Mouse (Mus musculus): ENCODE results near the gene Arhgef1.

The Arhgef1 gene

DNA sequence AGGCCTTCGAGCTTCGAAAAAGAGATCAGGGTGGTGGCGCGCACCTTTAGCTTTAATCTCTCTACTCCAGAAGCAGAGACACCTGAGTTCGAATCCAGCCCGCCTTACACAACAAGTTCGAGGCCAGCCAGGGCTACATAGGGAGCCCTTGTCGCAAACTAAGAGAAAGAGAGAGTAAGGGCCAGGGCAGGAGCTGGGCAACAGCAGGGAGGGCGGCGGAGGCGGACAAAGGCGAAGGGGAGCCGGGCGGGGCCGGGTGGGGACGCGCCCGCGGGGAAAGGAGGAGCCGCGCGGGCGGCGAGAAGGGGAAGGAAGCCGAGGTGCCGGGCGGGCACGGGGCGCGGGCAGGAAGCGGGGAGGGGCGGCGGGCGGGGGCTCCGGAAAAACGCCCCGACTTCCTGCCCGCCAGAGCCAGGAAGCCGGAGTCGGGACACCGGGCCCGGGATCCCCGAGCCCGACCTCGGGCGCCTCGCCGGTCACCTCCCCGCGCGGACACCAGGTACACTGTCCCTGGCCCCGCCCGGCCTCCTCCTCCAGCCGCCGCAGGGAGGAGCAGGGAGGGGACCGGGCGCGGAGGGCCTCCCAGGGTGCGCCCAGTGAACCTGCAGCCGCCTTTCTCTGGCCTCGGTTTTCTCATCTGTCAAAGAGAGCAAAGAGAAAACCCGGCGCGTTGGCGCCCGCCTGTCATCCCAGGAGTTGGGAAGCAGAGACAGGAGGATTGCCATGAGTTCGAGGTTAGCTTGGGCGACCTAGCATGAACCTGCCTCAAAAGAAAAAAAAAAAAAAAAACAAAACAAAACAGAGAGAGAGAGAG is at the start of gene Arhgef1:
Gene Arhgef1 (plus strand): TSS at position 283 of the 814 bp plus-strand sequence.
- in situ Hi-C loops (cut with MboI; ENCODE audit: unreplicated experiment in 2 of 2), result loop anchor here in 1 of 2 experiments (10.0 kb wide), 2 partner anchors 348 to 852 kb away; partner anchors contain the start of gene Hnrnpul1

DNA sequence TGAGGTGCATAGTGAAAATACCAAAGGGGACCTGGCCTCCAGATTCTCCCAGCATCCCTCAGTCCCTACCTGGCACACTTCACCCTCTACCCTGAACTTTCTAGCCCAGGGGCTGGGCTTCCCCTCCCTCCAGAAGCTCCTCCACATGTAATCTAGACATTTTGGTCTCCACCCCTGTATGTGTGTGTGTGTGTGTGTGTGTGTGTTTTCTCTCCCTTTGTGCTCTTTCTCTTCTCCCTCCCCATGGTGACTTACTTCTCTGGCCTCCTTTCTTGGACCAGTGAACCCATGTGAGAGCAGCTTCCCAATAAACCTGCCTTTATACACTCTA is 49.5 kb upstream of the Arhgef1 start:
- in situ Hi-C loops (cut with MboI; ENCODE audit: unreplicated experiment in 2 of 2), result no loop called here

DNA sequence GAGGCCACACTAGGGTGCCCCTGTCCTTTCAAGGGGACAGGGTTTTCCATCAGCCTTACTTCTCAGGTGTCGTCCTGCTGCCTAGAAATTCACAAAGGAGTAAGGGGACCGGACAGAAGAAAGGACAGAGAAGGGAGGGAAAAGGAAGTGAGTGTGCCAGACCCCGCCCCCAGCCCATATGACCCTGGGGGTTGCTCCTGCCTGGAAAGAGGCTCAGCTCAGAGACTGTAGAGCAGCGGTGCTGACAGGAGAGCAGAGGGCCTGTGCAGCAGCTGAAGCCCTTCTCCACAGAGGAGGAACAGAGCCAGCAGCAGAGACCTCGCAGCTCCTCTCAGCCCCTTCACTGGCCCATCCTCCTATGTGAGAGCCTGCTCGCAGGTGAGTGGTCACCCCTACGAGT is 49.0 kb upstream of the Arhgef1 start:
- in situ Hi-C loops (cut with MboI; ENCODE audit: unreplicated experiment in 2 of 2), result no loop called here

DNA sequence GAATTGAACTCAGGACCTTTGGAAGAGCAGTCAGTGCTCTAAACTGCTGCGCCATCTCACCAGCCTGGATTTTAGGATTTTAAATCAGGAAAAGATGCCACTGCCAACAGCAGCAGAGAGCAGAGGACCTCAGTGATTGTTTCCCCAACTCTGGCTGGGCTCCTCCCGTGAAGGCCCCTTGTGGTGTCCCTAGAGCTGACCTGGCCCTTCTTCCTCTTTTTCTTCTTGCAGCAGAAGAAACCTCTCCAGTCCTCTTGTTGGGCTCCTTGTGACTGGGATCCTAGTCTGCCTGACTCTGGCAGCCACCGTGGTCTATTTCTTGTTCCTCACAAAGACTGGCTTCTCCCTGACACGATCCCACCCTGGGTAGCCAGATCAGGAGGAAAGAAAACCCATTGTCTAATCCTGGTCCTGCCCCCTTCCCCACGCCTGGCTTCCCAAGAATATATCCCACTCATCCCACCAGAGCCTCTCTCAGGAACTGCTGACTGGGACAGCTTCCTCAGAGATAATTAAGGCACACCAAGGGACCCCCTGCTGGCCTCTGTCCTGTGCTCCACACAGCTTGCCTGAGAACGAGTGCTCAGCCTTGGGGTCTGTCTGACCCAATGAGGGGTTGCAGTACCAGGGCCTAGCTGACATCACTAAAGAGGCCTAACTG is 46.1 kb upstream of the Arhgef1 start:
- in situ Hi-C loops (cut with MboI; ENCODE audit: unreplicated experiment in 2 of 2), result no loop called here

DNA sequence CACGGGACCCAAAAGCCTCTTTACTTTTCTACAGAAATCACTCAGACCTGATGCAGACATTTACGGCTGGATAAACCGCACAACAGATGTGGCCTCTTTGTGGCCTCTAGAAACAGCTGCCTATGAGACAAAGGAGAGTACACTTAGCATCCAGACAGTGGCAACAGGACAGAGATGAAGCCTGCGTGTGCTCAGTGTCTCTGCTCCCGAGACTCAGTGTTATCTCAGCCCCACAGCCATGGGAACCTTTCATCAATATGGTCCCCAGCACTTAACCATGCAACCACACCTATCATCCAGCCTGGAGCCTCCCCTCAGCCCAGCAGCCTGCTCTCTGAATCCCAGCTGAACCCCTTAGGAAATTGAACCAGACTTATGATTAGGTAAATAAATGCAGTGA is 43.5 kb upstream of the Arhgef1 start:
- in situ Hi-C loops (cut with MboI; ENCODE audit: unreplicated experiment in 2 of 2), result no loop called here

DNA sequence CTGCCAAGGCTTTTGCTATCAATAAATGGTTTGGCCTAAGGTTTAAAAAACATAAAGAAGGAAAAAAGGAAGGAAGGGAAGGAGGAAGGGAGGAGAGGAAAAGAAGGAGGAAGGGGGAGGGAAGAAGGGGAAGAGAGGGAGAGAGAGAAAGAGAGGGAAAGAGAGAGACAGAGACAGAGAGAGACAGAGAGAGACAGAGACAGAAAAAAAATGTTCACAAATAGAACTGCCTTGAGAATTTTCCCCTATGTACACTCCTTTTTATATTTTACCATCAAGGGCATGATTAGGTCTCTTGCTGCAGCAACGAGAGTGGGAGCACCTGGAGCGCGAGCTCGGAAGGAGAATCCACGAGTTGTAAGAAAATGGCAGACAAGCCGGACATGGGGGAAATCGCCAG is 40.8 kb upstream of the Arhgef1 start, which contains the start of gene Gm9844:
Gene Gm9844 (plus strand): TSS at position 301 of the 400 bp plus-strand sequence.
- in situ Hi-C loops (cut with MboI; ENCODE audit: unreplicated experiment in 2 of 2), result no loop called here

DNA sequence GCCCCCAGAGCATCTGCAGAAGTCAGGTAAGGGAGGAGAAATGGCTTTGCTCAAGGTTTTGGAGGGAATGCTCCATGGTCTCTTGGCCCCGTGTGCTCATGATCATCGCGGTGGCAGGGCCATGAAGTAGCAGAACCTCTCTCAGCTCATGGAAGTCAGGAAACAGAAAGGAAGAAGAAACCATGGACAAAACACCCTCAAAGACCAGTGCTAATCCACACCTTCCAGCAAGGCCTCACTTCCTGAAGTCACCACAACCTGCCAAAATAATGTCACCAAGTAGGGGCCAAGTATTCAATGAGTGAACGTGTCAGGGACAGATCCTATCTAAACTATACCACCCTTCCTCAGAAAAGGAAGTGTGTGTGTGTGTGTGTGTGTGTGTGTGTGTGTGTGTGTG is 39.9 kb upstream of the Arhgef1 start:
- in situ Hi-C loops (cut with MboI; ENCODE audit: unreplicated experiment in 2 of 2), result no loop called here

DNA sequence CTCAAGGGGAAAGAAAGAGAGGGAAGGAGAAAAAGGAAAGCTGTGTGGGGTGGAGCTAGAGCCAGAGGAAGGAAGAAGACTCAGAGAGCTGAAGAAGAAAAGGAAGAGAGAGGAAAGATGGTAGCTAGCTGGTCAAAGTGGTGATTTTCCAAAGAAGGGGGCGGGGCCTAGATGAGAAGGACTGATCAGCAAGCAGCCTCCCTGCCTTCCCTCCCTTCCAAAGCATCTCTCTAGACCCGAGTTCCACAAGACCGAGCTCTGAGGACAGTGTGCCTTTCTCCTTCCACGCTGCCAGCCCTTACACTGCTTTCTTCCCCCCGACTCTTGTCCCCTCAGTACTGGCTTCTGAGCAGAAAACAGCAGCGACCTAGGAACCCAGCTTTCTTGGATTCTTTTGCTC is 38.6 kb upstream of the Arhgef1 start:
- in situ Hi-C loops (cut with MboI; ENCODE audit: unreplicated experiment in 2 of 2), result no loop called here

DNA sequence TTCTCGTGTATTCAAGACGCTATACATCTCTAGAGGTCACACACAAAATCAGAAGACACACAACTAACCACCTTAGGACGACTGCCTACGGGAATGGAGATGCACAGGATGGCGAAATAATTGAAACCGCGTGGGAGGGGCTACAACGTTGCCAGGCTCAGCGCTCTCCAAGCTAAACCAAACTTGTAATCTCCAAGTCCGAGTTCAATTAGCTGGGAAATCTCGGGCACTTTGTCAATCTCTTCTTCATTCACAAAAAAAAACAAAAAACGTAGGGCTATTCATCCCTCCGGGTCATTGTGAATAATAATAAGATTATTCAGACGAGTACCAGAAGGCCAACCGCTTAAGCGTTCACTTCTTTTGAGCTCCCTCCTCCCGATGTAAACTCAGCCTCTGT is 33.6 kb upstream of the Arhgef1 start:
- in situ Hi-C loops (cut with MboI; ENCODE audit: unreplicated experiment in 2 of 2), result no loop called here

DNA sequence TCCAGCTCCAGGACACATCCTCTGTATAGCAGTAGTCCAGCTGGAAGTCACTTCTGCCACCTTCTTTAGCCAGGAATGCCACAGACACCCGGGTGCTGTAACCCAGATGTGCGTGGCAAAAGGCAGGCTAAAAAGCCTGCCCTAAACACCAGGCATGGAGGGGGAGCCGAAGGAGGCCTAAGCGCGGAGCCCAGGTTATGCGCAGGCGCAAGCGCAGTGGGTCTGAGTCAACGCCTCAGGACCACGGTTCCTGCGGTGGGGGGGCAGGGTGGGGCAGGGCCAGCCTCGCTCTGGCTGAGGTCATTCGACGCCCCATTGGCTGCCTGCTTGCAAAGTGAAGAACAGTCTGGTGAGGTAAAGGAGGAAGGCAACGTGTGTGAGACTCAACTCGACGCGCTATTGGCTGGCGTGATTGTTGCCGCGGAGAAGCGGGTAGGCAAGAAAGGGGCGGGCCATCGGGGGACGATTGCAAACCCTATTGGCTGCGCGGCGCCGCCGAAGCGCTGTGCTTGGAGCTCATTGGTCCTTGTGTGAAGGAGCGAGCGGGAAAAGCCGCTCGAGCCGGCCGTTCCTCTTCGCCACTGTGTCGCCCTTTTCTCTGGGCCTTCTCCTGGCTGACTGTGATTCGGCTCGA is 33.1 kb upstream of the Arhgef1 start, which contains the start of the genes Lypd4 and Dmrtc2:
Gene Lypd4 (minus strand): TSS at position 410 of the 634 bp plus-strand sequence.
Gene Dmrtc2 (plus strand): TSS at position 526 of the 634 bp plus-strand sequence.
- in situ Hi-C loops (cut with MboI; ENCODE audit: unreplicated experiment in 2 of 2), result loop anchor here in 1 of 2 experiments (5.0 kb wide), 1 partner anchor 47 kb away; no protein-coding TSS in a partner anchor

DNA sequence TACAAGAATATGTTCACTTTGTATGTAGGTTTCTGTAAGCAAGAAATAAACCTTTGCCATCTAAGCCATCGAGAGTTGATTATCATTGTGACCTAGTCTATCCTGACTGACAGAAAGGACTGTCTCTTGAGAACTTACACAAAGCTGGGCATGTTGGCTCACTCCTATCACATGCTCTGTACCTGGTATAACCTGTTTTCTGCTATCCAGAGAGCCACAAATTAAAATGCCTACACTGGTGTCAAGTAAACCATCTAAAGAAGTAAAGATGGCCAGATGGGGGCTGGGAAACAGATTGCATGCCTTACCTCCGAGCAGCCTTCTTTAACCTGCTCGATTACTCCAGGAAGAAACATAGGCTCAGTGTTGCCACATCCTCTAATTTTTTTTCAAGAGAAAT is 25.1 kb upstream of the Arhgef1 start:
- in situ Hi-C loops (cut with MboI; ENCODE audit: unreplicated experiment in 2 of 2), result loop anchor here in 1 of 2 experiments (25.0 kb wide), 1 partner anchor 835 kb away; the partner anchor contains the start of gene Ccdc97

DNA sequence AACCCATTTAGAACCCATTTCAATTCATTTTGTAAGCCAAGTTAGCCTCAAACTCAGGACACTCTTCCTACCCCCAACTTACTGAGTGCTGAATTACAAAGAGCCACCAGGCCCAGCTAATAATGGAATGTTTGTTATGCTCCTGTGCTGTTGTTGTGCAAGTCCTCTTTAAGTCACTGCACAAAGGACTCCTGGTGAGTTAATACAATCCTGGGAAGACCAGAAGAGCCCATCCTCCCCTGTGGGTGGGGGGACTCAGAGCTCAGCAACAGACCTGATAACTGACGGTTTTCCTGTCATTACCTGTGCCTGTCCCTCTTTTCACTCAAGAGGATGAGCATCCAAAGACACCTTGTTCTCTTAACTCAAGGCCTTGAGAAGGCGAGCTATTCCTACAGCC is 23.1 kb upstream of the Arhgef1 start:
- in situ Hi-C loops (cut with MboI; ENCODE audit: unreplicated experiment in 2 of 2), result loop anchor here in 1 of 2 experiments (5.0 to 25.0 kb wide), 2 partner anchors 62 to 833 kb away; partner anchors contain the start of gene Ccdc97

DNA sequence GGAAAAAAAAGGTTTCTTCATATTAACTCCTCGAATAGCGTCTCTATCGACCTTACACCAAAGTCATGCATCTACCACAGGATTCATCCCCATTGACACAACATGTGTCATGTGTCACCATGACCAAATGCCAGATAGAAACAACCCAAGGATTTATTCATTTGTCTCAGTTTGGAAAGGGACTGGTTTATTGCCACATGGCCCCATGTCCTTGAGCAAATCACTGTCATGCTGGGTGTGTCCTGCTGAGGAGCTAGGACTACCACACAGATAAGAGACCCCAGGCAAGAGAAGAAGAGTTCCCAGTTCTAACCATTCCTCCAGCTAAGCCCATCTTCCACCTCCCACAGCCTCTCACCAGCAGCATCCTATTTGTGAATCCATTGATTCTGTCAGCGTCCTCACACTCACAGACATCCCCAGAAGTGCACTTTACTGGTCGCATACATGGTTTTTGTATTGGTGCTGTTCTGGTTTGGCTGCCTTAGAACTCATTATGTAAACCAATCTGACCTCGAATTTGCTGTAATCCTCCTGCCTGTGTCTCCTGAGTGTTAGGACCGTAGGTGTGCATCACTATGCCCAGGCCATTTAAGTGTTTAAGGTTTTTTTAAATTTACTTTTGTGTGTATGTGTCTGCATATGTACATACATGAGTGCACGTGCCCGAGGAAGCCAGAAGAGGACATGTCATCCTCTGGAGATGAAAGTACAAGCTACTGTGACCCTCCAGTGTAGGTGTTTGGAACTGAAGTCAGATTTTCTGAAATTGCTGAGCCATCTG is 20.1 kb upstream of the Arhgef1 start:
- in situ Hi-C loops (cut with MboI; ENCODE audit: unreplicated experiment in 2 of 2), result loop anchor here in 1 of 2 experiments (5.0 to 25.0 kb wide), 2 partner anchors 65 to 830 kb away; partner anchors contain the start of gene Ccdc97

DNA sequence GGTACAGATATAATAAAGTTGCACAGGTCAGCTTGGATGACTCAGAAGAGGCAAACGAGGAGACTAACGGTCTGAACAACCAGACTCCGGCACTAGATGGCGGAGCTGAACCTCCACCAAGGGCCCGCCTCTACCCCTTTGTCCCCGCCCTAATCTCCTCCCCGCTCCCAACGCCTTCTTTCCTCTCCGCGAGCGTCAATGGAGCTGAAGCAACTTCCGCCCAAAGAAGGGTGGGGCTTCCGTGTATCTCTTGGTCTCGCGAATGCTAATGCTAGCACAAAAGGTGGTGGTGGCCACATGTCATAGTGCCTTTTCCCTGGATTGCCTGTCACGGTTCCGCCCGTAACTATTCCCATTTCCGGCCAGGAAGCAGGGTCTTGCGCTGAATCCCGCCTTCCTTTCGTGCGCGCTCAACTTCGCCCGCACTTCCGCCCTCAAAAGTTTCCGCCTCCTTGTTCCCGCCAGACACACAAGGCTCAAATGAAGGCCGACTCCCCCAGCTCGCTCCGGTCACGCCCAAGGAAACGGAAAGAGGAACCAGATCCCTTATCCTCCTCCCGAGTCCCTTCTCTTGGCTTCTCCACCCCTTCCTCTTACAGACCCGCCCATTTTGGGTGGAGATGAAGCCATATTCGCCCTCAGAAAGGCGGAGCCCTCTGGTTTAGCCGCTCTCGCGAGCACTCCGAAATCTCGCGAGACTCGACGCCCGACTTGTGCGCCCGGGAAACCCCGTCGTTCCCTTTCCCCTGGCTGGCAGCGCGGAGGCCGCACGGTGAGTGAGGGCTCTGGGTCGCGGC is 18.6 kb upstream of the Arhgef1 start, which contains the start of gene Rps19:
Gene Rps19 (plus strand): TSS at position 476 of the 797 bp plus-strand sequence.
- in situ Hi-C loops (cut with MboI; ENCODE audit: unreplicated experiment in 2 of 2), result loop anchor here in 1 of 2 experiments (5.0 to 25.0 kb wide), 2 partner anchors 67 to 828 kb away; partner anchors contain the start of gene Ccdc97

DNA sequence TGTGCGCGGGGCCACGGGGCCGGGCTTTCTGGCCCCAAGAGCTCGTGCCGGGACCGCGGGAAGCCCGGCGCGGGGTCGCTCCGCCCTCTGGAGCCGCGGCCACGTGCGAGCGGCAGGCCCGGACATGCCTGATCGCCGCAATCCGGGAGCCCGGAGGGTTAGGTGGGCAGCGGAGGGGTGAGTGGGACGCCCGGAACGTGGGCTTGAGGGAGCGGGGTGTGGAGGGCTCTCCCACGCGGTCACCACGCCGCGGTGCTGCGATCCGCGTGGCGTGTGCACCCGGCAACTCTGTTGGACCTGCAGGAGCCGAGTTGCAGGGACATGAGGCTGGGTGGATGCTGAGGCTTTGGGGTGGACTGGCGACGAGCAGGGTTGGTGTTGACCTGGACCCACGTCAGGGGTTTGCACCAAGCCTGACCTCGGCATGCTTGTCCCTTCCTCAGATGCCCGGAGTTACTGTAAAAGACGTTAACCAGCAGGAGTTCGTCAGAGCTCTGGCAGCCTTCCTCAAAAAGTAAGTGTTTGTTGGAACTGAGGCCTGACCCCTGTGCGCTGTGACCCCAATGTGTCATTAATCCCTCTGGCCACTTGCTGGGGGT is 17.9 kb upstream of the Arhgef1 start:
- in situ Hi-C loops (cut with MboI; ENCODE audit: unreplicated experiment in 2 of 2), result loop anchor here (5.0 to 25.0 kb wide), 4 partner anchors 38 to 828 kb away; partner anchors contain the start of gene Ccdc97 (in 1 of the 2)

DNA sequence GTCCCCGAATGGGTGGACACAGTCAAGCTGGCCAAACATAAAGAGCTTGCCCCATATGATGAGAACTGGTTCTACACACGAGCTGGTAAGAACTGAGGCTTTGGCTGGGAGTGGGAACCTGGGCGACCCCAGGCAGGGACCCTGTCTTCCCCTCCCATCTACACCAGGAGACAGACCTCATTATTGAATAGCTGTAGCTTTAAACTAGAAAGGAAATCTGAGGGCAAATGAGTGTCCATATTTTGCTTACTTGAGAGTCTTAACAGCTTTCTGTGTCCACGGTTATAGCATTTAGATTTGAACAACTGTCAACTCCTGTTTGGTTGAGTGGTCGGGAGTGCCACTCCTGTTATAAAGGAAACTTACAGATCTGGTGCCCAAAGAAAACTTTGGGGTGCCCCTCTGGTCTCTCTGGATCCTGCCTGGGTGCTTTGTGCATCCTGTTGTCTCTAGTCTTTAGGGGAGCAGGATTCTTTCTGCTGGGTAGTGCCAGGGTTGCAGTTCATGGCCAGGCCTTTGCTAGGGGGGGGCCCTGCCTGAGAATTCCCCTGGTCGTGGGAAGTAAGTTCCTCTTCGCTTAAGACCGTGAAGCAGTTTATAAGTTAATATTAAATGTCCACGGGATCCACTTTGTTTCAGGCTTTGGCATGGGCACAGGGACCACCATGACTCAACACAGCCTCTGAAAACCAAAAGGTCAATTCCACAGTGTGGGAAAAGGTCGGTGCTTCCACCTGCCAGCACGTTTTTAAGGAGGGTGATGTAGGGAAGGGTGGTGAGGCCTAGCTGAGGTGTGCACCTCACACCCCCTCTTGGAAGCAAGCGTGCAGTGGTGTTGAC is 17.0 kb upstream of the Arhgef1 start:
- in situ Hi-C loops (cut with MboI; ENCODE audit: unreplicated experiment in 2 of 2), result loop anchor here (5.0 to 25.0 kb wide), 3 partner anchors 37 to 827 kb away; partner anchors contain the start of gene Ccdc97 (in 1 of the 2)

DNA sequence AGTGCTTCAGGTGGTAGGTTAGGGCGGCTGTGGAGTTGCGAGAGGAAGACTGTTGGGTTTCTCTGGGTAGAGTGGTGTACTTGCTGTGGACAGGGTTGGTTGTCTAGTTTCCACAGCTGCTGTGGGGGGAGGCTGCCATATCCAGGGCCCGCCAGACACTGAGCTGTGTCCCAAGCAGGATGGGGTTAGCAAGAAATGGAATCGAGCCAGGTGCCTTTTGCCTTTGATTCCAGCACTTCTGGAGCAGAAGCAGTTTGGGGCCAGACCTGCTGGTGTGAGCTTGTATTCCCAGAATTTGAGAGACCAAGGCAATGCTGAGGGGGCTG is 16.4 kb upstream of the Arhgef1 start:
- in situ Hi-C loops (cut with MboI; ENCODE audit: unreplicated experiment in 2 of 2), result loop anchor here (5.0 to 25.0 kb wide), 3 partner anchors 36 to 826 kb away; partner anchors contain the start of gene Ccdc97 (in 1 of the 2)

DNA sequence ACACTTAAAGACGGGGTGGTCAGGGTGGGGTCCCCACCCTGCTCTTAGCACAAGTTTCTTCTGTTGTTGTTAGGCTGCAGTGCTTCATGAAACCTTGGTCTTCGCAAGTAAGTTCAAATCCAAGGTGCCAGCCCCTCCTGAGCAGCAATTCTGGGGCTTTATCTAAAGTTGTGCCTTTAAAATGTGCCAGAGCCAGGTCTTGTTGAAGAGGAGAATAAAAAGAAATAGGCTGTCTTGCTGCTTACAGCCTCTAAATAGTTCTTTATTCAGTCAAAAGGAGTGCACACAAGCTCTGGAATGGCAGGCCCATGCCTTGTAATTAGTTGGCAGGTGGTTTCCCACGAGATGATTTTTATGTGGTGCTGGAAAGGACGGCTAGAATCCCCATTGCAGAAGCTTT is 15.6 kb upstream of the Arhgef1 start:
- in situ Hi-C loops (cut with MboI; ENCODE audit: unreplicated experiment in 2 of 2), result loop anchor here (5.0 to 25.0 kb wide), 3 partner anchors 35 to 825 kb away; partner anchors contain the start of gene Ccdc97 (in 1 of the 2)

Measured in v-Abl transformed pro-B cells (cell line).